Mouse (Mus musculus) heart, adult 9 months (tissue): ENCODE measurements around the gene Pacsin3.
A peak's percentile ranks its signal among the peaks of the same experiment; 100 is the strongest.

ENCODE experiments used
- DNase-seq, 2 experiments: peaks; one replicate each; pipeline ENCODE4 v3.0.0; 2022; ENCODE audit warnings: low spot score in 2 of 2

Gene Pacsin3

DNA sequence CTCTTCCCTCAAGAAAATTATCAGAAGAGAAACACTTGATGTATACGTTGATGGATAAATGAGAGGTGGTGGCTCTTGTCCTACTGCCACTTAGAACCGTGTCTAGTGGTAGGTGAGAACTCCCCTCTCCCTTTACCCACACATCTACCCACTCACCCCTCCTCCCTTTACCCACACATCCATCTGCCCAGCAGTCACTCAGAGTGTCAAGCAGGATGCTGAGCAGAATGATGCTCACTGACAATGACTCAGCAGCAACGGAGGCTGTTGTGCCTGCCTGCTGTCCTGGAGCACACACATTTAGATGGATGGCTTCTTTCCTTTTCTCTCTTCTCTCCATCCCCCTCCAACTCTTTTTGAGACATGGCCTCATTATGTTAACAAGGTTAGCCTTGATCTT, 47.1 kb downstream of the Pacsin3 start:
- DNase-seq = no peak

DNA sequence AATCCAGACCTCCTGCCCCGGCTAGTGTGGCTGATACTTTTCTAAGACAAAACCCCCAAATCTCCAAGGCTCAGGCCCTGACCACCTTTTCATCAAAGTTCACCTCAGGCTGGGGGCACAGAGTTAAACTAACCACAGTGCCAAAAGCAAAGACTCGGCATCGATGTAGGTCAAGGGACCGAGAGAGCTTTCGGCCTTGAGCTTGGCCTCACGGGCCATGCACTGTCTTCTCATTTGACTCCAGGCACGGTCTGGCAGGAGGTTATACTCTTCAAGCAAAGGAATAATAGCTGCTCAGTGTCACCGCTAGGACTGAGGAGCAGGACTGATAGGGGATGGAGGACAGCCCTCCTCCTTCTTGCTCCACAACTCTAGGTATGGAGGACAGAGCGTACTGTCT, 50.2 kb downstream of the Pacsin3 start:
- no peak for DNase-seq

DNA sequence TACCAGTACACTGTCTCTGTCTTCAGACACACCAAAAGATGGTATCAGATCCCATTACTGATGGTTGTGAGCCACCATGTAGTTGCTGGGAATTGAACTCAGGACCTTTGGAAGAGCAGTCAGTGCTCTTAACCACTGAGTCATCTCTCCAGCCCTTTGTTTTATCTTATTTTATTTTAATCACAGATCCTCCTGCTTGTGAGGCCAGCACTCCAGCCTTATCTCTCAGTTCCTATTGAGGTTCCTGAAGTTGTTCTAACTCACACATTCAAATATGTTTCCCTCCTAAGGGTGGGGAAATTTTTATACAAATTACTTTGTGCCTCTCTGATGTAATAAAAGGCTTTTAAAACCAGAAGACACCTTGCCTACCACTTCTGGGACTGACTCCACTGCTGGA, 50.8 kb downstream of the Pacsin3 start:
- DNase-seq = no peak

DNA sequence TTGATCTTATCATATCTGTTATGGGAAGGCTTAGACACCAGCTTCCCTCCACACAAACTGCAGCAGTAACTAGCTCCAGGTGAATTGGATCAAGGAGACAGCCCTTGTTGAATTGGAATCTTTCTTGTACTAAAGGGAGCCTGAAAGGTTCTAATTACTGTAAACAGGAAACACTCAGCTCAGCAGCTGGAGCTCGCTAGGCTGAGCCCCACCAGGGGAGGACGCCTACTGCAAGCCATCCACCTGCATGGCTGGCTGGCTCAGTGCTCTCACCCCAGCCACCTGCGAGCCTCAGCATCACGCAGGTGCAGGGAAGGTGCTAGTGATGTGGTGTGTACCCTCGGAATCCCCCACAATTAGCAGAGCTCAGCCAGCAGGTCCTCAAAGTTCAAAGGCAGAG, 52.9 kb downstream of the Pacsin3 start:
- DNase-seq = no peak

DNA sequence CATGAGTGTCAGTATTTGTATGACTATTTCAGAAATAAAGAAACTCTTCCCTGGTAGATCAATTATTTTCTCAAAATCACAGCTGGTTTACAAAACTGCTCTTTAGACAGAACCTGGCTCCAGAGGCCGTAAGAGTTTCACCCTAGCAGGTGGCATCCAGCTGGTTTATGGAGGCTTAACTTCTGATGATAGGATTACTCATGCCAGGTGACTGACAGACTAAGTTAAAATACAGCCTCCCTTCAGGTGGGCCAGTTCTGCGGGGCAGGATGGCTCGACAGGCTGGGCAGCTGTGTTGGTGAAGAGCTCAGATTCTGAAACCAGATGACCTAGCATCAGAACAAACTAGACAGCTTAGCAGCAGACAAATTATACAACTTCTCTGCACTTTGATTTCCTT, 53.8 kb downstream of the Pacsin3 start:
- DNase-seq = no peak

DNA sequence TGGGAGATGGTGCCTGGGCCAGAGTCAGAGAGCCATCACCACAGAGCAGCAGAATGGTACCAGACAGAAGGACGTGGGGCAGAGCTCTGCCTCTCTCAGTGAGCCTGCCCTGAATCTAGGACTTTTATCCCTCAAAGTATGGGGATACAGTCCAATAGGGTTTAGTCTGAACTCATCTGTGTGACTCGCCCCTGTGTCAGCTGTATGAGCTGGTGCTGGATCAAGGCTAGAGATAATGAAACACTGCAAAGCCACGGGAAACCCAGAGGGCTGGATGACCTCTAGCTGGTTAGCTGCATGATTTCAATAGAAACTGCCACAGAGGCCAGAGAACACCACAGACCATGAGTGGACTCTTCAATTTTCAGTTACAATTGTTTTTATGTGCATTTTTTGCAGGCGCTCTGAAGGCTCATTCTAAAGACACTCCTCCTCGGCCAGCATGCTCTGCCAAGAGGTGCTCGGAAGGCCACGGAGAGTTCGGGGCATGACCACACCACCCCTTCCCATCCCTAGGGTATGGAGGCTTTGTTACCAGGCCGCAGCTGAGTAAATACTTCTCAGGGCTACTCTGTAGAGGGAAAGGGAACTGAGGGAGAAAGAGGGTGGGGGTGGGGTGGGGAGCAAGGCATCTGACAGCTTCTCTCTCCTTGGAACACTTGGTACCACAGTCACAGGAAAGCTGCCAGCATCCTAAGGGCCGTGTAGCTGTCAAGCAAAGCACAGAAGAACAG, 57.0 kb downstream of the Pacsin3 start:
- DNase-seq = peak in 1 of 2 experiments; percentile 37

DNA sequence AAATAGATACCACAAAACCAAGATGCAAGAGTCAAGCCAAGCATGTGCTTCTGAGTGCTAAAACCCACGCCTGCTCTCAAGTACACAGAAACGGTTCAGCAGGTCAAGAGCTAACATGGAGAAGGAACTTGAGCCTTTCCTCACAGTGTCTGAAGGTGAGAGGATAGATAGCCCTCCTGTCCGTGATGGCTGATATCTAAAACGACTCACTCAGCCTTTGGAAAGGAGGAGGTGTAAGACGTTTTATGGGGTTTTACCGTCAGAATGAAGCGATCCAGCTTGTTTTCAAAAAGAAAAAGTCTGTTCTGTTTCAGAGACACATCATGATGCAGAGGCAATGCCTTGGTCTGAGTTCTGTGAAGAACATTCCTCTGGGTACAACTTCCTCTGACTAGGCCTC, 58.4 kb downstream of the Pacsin3 start:
- no peak for DNase-seq
